Mouse (Mus musculus) CH12.LX (cell line): ENCODE data around the gene Msrb2. TPM values are rescaled to one million over a fixed set of nuclear protein-coding genes. Genes with fewer than 3 reads are reported as not detected.

ENCODE experiments used
- DNase-seq: peaks from one replicate; pipeline ENCODE4 v3.0.0-alpha.2; 2013; ENCODE audit errors: extremely low read depth
- H3K27ac ChIP-seq: 2 replicates; pipeline ENCODE4 v1.5.1; 2012; ENCODE audit warnings: low read depth, mild to moderate bottlenecking, control low read depth, moderate library complexity; ENCODE audit not compliant: insufficient read depth
- H3K27me3 ChIP-seq: replicated peaks from 2 replicates; pipeline ENCODE3; 2012; ENCODE audit warnings: inconsistent platforms
- H3K36me3 ChIP-seq, 2 experiments: replicated peaks in 1 of 2; 2 replicates each; pipeline versions ENCODE3 to v1.6.1; 2012; ENCODE audit warnings: inconsistent platforms in 1 of 2, low read length in 1 of 2, mild to moderate bottlenecking in 1 of 2, mixed read lengths in 1 of 2, moderate library complexity in 1 of 2; ENCODE audit not compliant: control insufficient read depth in 1 of 2, insufficient read depth in 1 of 2
- H3K4me1 ChIP-seq, 2 experiments: 2 replicates each; pipeline ENCODE4 v1.6.1; 2012; ENCODE audit warnings: inconsistent platforms in 1 of 2, moderate library complexity in 1 of 2; ENCODE audit not compliant: insufficient read depth in 2 of 2, control insufficient read depth in 1 of 2
- H3K4me2 ChIP-seq: 2 replicates; pipeline ENCODE4 v1.6.1; 2012; ENCODE audit warnings: low read depth, mild to moderate bottlenecking, control low read depth; ENCODE audit not compliant: poor library complexity, insufficient read depth, severe bottlenecking
- H3K4me3 ChIP-seq, 3 experiments: fragments of 150-350 bp in 1 of 3; sonication (generic) in 1 of 3; replicated peaks in 1 of 3; 2 replicates each; pipeline versions ENCODE3 to v1.5.1; 2011 to 2012; ENCODE audit warnings: low read depth in 2 of 3, low read length in 2 of 3, mild to moderate bottlenecking in 2 of 3, moderate library complexity in 2 of 3, control low read depth in 1 of 3, improper control_type of control experiment in 1 of 3, inconsistent platforms in 1 of 3, mixed read lengths in 1 of 3; ENCODE audit not compliant: poor library complexity in 1 of 3
- H3K79me2 ChIP-seq: replicated peaks from 2 replicates; pipeline ENCODE4 v1.6.1; 2012; ENCODE audit warnings: mild to moderate bottlenecking, moderate library complexity; ENCODE audit not compliant: control insufficient read depth, poor library complexity, insufficient read depth, severe bottlenecking; ENCODE audit errors: extremely low read depth
- H3K9ac ChIP-seq: 2 replicates; pipeline ENCODE4 v1.6.1; 2012; ENCODE audit warnings: low read depth, mild to moderate bottlenecking, control low read depth, moderate library complexity; ENCODE audit not compliant: insufficient read depth
- H3K9me3 ChIP-seq: replicated peaks from 2 replicates; pipeline ENCODE3; 2012; ENCODE audit warnings: low read length, inconsistent platforms, mixed read lengths
- BHLHE40 ChIP-seq: IDR thresholded peaks from 2 replicates; pipeline ENCODE4 v1.6.1; 2011; ENCODE audit warnings: mild to moderate bottlenecking, low read depth, low read length, improper control_type of control experiment
- CHD1 ChIP-seq: IDR thresholded peaks from 2 replicates; pipeline ENCODE4 v1.6.1; 2012; ENCODE audit warnings: low read depth, low read length, improper control_type of control experiment, inconsistent platforms
- ELF1 ChIP-seq: IDR thresholded peaks from 2 replicates; pipeline ENCODE4 v1.6.1; 2014; ENCODE audit warnings: low read depth, mild to moderate bottlenecking, inconsistent platforms, low read length, improper control_type of control experiment
- EP300 ChIP-seq: IDR thresholded peaks from 2 replicates; pipeline ENCODE4 v1.6.1; 2011; ENCODE audit warnings: low read length, improper control_type of control experiment
- ETS1 ChIP-seq: conservative IDR thresholded peaks from 2 replicates; pipeline ENCODE4 v1.6.1; 2012; ENCODE audit warnings: low read depth, mild to moderate bottlenecking, inconsistent platforms, low read length, improper control_type of control experiment, moderate library complexity
- GABPA ChIP-seq: IDR thresholded peaks from 2 replicates; pipeline ENCODE4 v1.6.1; 2012; ENCODE audit warnings: low read depth, low read length, improper control_type of control experiment, inconsistent platforms; ENCODE audit not compliant: insufficient replicate concordance
- IRF4 ChIP-seq: IDR thresholded peaks from 2 replicates; pipeline ENCODE4 v1.6.1; 2014; ENCODE audit warnings: low read depth, mild to moderate bottlenecking, inconsistent platforms, low read length, improper control_type of control experiment
- KAT2A ChIP-seq: IDR thresholded peaks from 2 replicates; pipeline ENCODE4 v1.6.1; 2012; ENCODE audit warnings: low read length, improper control_type of control experiment, inconsistent platforms; ENCODE audit not compliant: insufficient replicate concordance
- MAFK ChIP-seq: IDR thresholded peaks from 2 replicates; pipeline ENCODE4 v1.6.1; 2011; ENCODE audit warnings: low read length, improper control_type of control experiment; ENCODE audit not compliant: insufficient replicate concordance
- MAZ ChIP-seq: IDR thresholded peaks from 2 replicates; pipeline ENCODE4 v1.6.1; 2012; ENCODE audit warnings: low read depth, mild to moderate bottlenecking, inconsistent platforms, low read length, improper control_type of control experiment, moderate library complexity
- MEF2A ChIP-seq: IDR thresholded peaks from 2 replicates; pipeline ENCODE4 v1.6.1; 2014; ENCODE audit warnings: low read depth, mild to moderate bottlenecking, inconsistent platforms, low read length, improper control_type of control experiment, borderline replicate concordance
- NELFE ChIP-seq: IDR thresholded peaks from 2 replicates; pipeline ENCODE4 v1.6.1; 2011; ENCODE audit warnings: low read depth, low read length, improper control_type of control experiment
- NRF1 ChIP-seq: IDR thresholded peaks from 2 replicates; pipeline ENCODE4 v1.6.1; 2014; ENCODE audit warnings: low read depth, mild to moderate bottlenecking, inconsistent platforms, low read length, improper control_type of control experiment, moderate library complexity
- PAX5 ChIP-seq: IDR thresholded peaks from 2 replicates; pipeline ENCODE4 v1.6.1; 2012; ENCODE audit warnings: low read length, inconsistent platforms, mixed read lengths
- POLR2A ChIP-seq: IDR thresholded peaks from 2 replicates; pipeline ENCODE4 v1.6.1; 2011; ENCODE audit warnings: low read depth, mild to moderate bottlenecking, improper control_type of control experiment, low read length
- RAD21 ChIP-seq: IDR thresholded peaks from 2 replicates; pipeline ENCODE4 v1.6.1; 2011; ENCODE audit warnings: low read depth, mild to moderate bottlenecking, low read length, improper control_type of control experiment, moderate library complexity
- RCOR1 ChIP-seq: conservative IDR thresholded peaks from 2 replicates; pipeline ENCODE4 v1.6.1; 2012; ENCODE audit warnings: low read depth, mild to moderate bottlenecking, inconsistent platforms, low read length, improper control_type of control experiment
- SIN3A ChIP-seq: IDR thresholded peaks from 2 replicates; pipeline ENCODE4 v1.6.1; 2012; ENCODE audit warnings: low read length, improper control_type of control experiment, inconsistent platforms
- SMC3 ChIP-seq: IDR thresholded peaks from 2 replicates; pipeline ENCODE4 v1.6.1; 2011; ENCODE audit warnings: low read depth, low read length, improper control_type of control experiment
- UBTF ChIP-seq: IDR thresholded peaks from 2 replicates; pipeline ENCODE4 v1.6.1; 2012; ENCODE audit warnings: low read depth, mild to moderate bottlenecking, inconsistent platforms, low read length, improper control_type of control experiment, moderate library complexity
- USF1 ChIP-seq: IDR thresholded peaks from 2 replicates; pipeline ENCODE4 v1.6.1; 2014; ENCODE audit warnings: low read depth, mild to moderate bottlenecking, inconsistent platforms, low read length, improper control_type of control experiment
- USF2 ChIP-seq: conservative IDR thresholded peaks from 2 replicates; pipeline ENCODE4 v1.6.1; 2011; ENCODE audit warnings: low read depth, low read length, improper control_type of control experiment
- ZC3H11A ChIP-seq: IDR thresholded peaks from 2 replicates; pipeline ENCODE4 v1.6.1; 2012; ENCODE audit warnings: low read depth, mild to moderate bottlenecking, inconsistent platforms, low read length, improper control_type of control experiment
- ZKSCAN1 ChIP-seq: IDR thresholded peaks from 2 replicates; pipeline ENCODE4 v1.6.1; 2012; ENCODE audit warnings: low read depth, inconsistent platforms, low read length, improper control_type of control experiment, borderline replicate concordance
- ZMIZ1 ChIP-seq: IDR thresholded peaks from 2 replicates; pipeline ENCODE4 v1.6.1; 2012; ENCODE audit warnings: low read depth, mild to moderate bottlenecking, inconsistent platforms, low read length, improper control_type of control experiment
- dilution Hi-C: fragments of 300-500 bp; cut with MboI; formaldehyde crosslinking; loops from 2 replicates; pipeline ENCODE4 v1.14.3; 2020; ENCODE audit warnings: low sequenced_read_pairs; ENCODE audit not compliant: extremely low pct_unique_long_range_greater_than_20kb, extremely low pct_ligation_motif_present
- in situ Hi-C: fragments of 300-500 bp; cut with MboI; formaldehyde crosslinking; loops from 3 replicates; pipeline ENCODE4 v1.14.3; 2019; ENCODE audit warnings: low sequenced_read_pairs, low pct_ligation_motif_present, low pct_unique_long_range_greater_than_20kb, mixed read lengths
- polyA plus RNA-seq: library from polyadenylated mRNA; unstranded; fragments of >175 nt; gene quantifications from 2 replicates; pipeline ENCODE4 v1.2.1, GENCODE M21; 2012; ENCODE audit warnings: low read depth; ENCODE audit not compliant: insufficient read length
- total RNA-seq, 2 experiments: library from RNA; depleted of rRNA; stranded (reverse); fragments of 300-350 nt in 1 of 2; fragments of >200 nt in 1 of 2; gene quantifications; 2 replicates each; pipeline ENCODE4 v1.2.3; 2012 to 2014

Msrb2 gene
- total and polyA plus RNA-seq, 3 experiments, result 9.0 to 27.8 (median 21.6) TPM

DNA sequence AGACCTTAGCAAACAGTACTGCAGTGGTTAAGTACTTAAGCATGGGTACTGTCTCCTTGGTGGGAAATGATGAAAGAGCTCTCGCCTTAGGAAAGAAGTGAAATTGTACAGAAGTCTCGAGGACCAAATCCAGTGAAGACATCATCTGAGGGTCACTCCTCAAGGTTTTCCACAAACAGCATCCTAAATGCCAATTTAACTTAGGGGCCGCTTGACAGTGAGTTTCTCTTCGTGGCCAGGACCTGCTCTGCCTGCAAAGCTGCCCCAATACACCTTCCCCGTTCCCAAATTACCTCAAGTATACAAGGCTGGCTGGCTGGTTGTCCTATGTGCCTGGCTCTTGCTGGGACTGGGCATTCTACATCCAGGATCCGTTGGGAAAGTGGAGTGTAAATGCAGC lies 44.8 kb downstream of the Msrb2 start:
- Histone ChIP-seq H3K79me2 (no peaks in the 10 kb centered on the region), H3K9ac (no peak overlapping the region), H3K9me3 (peaks cover 2% of the 10 kb centered on the region), H3K4me1 (no peaks in the 10 kb centered on the region), H3K4me3 (no peak overlapping the region), H3K27me3 (no peaks in the 10 kb centered on the region), H3K36me3 (no peaks in the 10 kb centered on the region), H3K27ac (no peak overlapping the region), H3K4me2 (no peak overlapping the region)
- no peak for DNase-seq
- dilution Hi-C loops, result no loop called here
- in situ Hi-C loops, result loop anchor here (10.0 to 25.0 kb wide), 2 partner anchors 296 to 479 kb away; no protein-coding TSS in a partner anchor
- no peak for TF ChIP-seq NELFE
- TF ChIP-seq NRF1, result no peak
- no peak for TF ChIP-seq MEF2A
- no peak for TF ChIP-seq SIN3A
- TF ChIP-seq ZMIZ1, result no peak
- no peak for TF ChIP-seq CHD1
- no peak for TF ChIP-seq PAX5
- no peak for TF ChIP-seq ZC3H11A
- no peak for TF ChIP-seq ETS1
- no peak for TF ChIP-seq USF1
- no peak for TF ChIP-seq RCOR1
- TF ChIP-seq RAD21, result no peak
- TF ChIP-seq USF2, result no peak
- no peak for TF ChIP-seq SMC3
- no peak for TF ChIP-seq ZKSCAN1
- TF ChIP-seq MAZ, result no peak
- TF ChIP-seq UBTF, result no peak
- no peak for TF ChIP-seq KAT2A
- no peak for TF ChIP-seq EP300

DNA sequence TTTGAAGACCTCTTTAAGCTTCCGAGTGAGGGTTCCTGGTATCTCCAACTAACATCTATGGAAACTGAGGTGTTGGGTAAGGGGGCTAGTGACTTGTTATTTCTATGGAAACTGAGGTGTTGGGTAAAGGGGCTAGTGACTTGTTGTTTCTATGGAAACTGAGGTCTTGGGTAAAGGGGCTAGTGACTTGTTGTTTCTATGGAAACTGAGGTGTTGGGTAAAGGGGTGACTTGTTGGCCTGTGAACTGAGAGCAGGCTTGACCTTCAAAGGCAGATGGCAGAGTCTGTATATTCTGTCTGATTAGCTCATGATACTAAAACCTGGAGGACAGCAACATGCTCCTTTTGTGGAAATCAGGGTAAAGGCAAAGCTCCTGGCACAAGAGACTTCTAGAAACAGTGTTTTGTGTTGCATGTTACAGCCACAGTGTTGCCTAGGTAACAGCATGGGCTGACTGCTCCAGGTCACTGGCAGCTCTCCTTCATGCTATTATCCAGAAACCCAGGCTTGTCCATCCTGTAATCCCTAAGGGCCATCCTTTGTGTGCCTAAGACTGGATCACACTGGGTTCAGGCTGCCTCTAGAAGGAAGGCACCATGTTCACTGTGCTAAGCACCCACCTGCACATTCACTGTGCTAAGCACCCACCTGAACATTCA lies 48.6 kb downstream of the Msrb2 start:
- dilution Hi-C loops, result no loop called here
- Histone ChIP-seq H3K9me3 (no peaks in the 10 kb centered on the region), H3K4me1 (no peaks in the 10 kb centered on the region), H3K27me3 (no peaks in the 10 kb centered on the region), H3K27ac (no peak overlapping the region), H3K79me2 (no peaks in the 10 kb centered on the region), H3K4me2 (no peak overlapping the region), H3K36me3 (no peaks in the 10 kb centered on the region), H3K4me3 (no peak overlapping the region), H3K9ac (no peak overlapping the region)
- TF ChIP-seq IRF4 (no peak), BHLHE40 (no peak), USF1 (no peak), PAX5 (no peak), POLR2A (no peak), GABPA (no peak), RAD21 (no peak), ELF1 (no peak), UBTF (no peak), MAFK (no peak)
- DNase-seq, result no peak
- in situ Hi-C loops, result loop anchor here (10.0 to 25.0 kb wide), 2 partner anchors 292 to 475 kb away; no protein-coding TSS in a partner anchor
